Mouse (Mus musculus) cerebellum, adult 2 months (tissue): Measurements from ENCODE around the gene Vps41. TPM values are rescaled to one million over a fixed set of nuclear protein-coding genes. Genes with fewer than 3 reads are reported as not detected.

ENCODE experiments used
- DNase-seq, 2 experiments: peaks; one replicate each; pipeline ENCODE4 v3.0.0; 2021
- H3K27ac ChIP-seq: fragments of 200-500 bp; 2 replicates; pipeline ENCODE4 v1.5.1; 2012; ENCODE audit warnings: low read length, control low read depth, inconsistent platforms; ENCODE audit not compliant: insufficient read depth
- H3K27me3 ChIP-seq: fragments of 200-500 bp; 2 replicates; pipeline ENCODE4 v1.6.1; 2012; ENCODE audit warnings: inconsistent platforms, mild to moderate bottlenecking, low read length, moderate library complexity; ENCODE audit not compliant: control insufficient read depth, insufficient read depth
- H3K4me1 ChIP-seq: fragments of 200-500 bp; 2 replicates; pipeline ENCODE4 v1.6.1; 2011; ENCODE audit warnings: low read length; ENCODE audit not compliant: control insufficient read depth, insufficient read depth
- H3K4me3 ChIP-seq: fragments of 200-500 bp; replicated peaks from 2 replicates; pipeline ENCODE3; 2011; ENCODE audit warnings: mild to moderate bottlenecking, low read depth, low read length, control low read depth; ENCODE audit not compliant: insufficient read depth
- CTCF ChIP-seq: fragments of 200-500 bp; IDR thresholded peaks from 2 replicates; pipeline ENCODE4 v1.5.1; 2011; ENCODE audit warnings: low read depth, mild to moderate bottlenecking, control low read depth, low read length, moderate library complexity, borderline replicate concordance; ENCODE audit not compliant: insufficient read depth
- POLR2A ChIP-seq: fragments of 200-500 bp; IDR thresholded peaks from 2 replicates; pipeline ENCODE4 v1.6.1; 2011; ENCODE audit warnings: low read length, control low read depth, borderline replicate concordance; ENCODE audit not compliant: insufficient read depth
- WGBS: fragments of 180-500 bp; shearing (Covaris S2); methylation state at CpG from one replicate; pipeline ENCODE4 v1.1.7; 2018; 5-methylcytosine and 5-hydroxymethylcytosine counted together
- polyA plus RNA-seq: library from polyadenylated mRNA; depleted of rRNA; stranded (reverse); fragments of >200 nt; gene quantifications from 2 replicates; pipeline ENCODE4 v1.2.3, GENCODE M21; 2012

Vps41 gene
- polyA plus RNA-seq, 1 experiment, result 113 TPM

DNA sequence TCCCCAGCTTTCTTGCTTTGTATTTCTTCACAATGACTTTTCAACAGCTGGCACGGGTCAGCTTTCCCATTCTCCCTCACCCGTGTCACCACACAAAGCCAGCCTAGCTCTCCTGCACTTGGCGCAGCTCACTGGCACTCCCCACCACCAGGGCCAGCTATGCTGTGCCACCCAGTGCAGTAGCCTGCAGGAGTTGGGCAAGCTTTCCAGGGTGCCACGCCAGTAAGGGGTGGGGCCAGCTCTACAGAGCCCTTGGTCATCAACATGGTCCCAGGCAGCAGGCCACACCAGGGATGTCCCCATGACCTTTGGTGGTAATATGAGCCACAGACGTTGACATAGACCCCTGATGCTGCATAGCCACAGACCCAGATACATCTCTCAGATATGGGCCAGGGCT is 80.5 kb downstream of the Vps41 start:
- DNase-seq, result no peak
- TF ChIP-seq POLR2A, result no peak
- no peak for TF ChIP-seq CTCF
- H3K4me3 ChIP-seq, result no peak overlapping the region
- no peaks in the 10 kb centered on the region for H3K4me1 ChIP-seq
- H3K27me3 ChIP-seq, result no peaks in the 10 kb centered on the region
- 65% methylated on average over 5 of the region's 5 CpGs for WGBS
- no peak overlapping the region for H3K27ac ChIP-seq

DNA sequence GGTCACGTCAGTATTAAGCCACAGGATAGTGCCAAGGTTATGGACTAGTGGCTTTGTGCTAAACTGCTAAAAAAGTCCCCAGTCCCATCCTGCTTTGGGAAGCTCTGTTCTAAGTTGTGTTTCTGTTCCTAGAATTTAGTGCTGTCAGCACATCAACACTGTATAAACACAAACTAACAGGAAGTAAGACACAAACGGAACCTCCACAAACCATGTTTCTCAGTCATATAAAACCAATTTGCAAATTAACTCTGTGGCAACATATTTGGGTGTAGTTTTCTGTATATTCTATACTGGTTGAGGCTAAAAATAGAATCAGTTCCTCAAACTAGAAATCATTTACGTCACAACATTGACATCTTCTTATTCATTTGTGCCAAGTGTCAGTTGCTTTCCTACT is 83.3 kb downstream of the Vps41 start:
- H3K4me1 ChIP-seq, result no peaks in the 10 kb centered on the region
- H3K27ac ChIP-seq, result no peak overlapping the region
- no peak for DNase-seq
- no peaks in the 10 kb centered on the region for H3K27me3 ChIP-seq
- 64% methylated on average over 3 of the region's 3 CpGs for WGBS
- H3K4me3 ChIP-seq, result no peak overlapping the region
- no peak for TF ChIP-seq CTCF
- no peak for TF ChIP-seq POLR2A

DNA sequence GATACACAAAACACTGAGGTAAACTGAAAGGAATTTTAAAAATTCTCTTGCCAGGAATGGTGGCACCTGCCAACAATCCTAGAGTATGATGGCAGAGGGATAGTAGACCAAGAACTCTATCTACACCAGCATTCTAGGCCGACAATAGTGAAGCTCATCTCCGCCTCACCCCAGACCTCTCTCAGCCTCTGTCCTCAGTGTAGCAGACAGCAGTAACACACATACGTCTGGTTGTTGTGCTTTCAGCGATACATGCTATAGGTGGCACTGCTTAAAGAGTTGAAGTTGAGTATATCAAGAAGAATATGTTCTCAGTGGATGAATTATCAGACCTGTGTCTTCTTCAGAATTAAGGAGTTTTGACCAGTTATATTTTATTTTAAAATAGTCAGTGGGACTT is 92.4 kb downstream of the Vps41 start:
- Histone ChIP-seq H3K4me3 (no peak overlapping the region), H3K4me1 (peaks cover 7% of the 10 kb centered on the region; the same call in 1 of the 2 replicates), H3K27me3 (no peaks in the 10 kb centered on the region), H3K27ac (no peak overlapping the region)
- TF ChIP-seq CTCF (no peak), POLR2A (no peak)
- DNase-seq, result no peak
- 78% methylated on average over 4 of the region's 4 CpGs for WGBS

DNA sequence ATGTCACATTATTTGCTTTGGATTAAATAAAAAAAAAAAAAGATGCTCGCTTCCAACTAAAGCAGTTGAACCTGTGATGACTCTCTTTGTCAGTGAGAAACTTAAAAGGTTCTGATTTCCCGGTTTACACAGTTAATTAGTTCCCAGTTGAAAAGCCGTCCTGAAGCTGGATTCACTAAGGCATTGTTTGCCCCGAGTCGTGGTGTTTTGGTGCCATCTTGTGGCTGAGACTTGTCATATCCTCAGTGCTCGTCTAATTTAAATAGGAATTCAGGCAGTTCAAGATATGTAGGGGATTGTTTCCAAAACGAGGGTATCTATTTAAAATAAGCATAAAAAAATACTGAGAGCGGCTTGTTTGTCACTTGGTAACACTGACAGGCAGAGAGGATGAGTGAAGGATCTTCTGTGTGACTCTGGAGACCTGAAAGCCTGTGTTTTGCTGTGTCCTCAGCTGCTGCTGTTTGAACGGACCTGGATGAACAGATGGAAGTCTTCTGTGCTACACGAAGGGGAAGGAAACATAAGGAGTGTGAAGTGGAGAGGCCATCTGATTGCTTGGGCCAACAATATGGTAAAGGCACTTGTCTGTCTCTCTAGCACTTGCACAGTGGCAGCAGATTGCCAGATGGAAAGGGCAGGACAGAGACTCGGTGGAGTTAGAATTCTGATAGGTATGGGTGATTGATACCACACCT is 93.0 kb downstream of the Vps41 start:
- Histone ChIP-seq H3K27me3 (no peaks in the 10 kb centered on the region), H3K4me3 (no peak overlapping the region), H3K27ac (no peak overlapping the region), H3K4me1 (peaks cover 7% of the 10 kb centered on the region; the same call in 1 of the 2 replicates)
- peak; percentile 65 to 68 for DNase-seq
- TF ChIP-seq POLR2A, result no peak
- peak; percentile 87 for TF ChIP-seq CTCF
- WGBS, result 4% methylated on average over 11 of the region's 11 CpGs

DNA sequence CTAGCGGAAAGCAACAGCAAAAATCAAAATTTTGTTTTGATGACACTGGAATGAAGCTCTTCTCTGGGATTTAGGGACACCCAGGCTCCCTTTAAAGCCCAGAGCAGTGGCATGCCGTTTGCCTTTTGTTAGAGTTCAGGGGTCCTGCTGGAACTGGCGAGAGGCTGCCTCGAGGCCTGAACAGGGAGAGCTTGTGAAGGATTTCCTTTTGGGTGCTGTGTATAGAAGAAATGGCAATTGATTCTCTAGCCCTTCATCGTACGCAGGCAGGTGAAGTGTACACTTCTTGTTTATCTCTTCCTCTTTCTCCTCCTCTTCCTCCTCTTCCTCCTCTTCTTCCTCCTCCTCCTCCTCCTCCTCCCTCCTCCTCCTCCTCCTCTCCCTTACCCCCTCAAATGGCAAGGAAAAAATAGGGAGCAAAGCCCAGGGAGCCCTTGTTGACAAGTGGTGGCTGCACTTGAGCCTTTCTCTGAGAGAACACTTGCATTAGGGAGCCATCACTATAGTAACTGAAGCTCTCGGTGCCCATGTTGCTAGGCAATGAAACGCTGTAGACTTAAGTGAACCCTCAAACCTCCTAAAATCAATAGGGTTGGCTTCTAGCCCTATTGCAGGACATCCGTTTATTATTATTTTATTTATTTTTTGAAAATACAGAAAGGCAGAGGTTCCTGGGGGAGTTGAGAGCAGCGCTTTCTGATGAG is 107.5 kb downstream of the Vps41 start:
- no peaks in the 10 kb centered on the region for H3K4me1 ChIP-seq
- DNase-seq, result no peak
- H3K27ac ChIP-seq, result no peak overlapping the region
- H3K27me3 ChIP-seq, result no peaks in the 10 kb centered on the region
- WGBS, result 60% methylated on average over 10 of the region's 10 CpGs
- H3K4me3 ChIP-seq, result no peak overlapping the region
- TF ChIP-seq CTCF, result no peak
- no peak for TF ChIP-seq POLR2A

DNA sequence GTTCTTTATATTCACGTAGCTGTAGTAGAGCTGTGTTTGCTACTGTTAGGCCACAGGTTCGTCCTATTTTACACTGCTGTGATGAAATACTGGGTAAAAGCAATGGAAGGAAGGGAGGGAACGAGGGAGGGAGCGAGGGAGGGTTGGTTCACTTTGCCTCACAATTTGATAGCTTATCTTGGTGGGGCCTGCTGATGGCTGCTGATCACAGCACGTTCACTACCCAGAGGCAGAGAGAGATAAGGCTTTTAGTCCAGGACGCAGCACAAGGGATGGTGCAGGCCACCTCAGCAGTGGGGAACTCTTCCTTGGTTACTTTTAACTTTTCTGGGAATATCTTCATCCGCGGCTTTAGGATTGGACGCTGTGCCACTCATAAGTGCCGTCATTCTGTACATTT is 109.9 kb downstream of the Vps41 start:
- 96% methylated on average over 10 of the region's 10 CpGs for WGBS
- no peaks in the 10 kb centered on the region for H3K4me1 ChIP-seq
- DNase-seq, result no peak

DNA sequence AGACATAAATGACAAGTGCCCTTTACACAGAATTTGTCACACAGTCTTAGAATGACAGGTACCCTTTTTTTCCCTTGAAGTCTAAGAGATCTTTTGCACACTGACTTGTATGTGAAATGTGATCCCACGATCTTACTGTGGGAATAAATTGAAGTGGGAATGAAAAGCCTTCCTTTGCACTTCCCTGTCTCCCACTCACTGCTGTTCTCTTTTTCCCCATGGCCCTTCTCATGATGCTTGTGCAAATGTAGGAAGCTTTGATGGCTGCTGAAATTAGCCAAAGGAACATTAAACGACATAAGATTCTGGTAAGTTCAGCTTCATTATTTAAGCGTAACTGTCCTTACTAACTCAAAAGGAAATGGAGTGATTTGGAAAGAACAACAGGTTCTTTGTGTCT is 113.4 kb downstream of the Vps41 start:
- no peak for DNase-seq
- H3K4me1 ChIP-seq, result no peaks in the 10 kb centered on the region
- H3K4me3 ChIP-seq, result no peak overlapping the region
- WGBS, result 80% methylated on average over 3 of the region's 3 CpGs
- no peaks in the 10 kb centered on the region for H3K27me3 ChIP-seq
- no peak overlapping the region for H3K27ac ChIP-seq
- TF ChIP-seq POLR2A (no peak), CTCF (no peak)

More for the DNA sequence above, 109.9 kb downstream of the Vps41 start:
- no peaks in the 10 kb centered on the region for H3K27me3 ChIP-seq
- no peak overlapping the region for H3K4me3 ChIP-seq
- TF ChIP-seq CTCF, result no peak
- TF ChIP-seq POLR2A, result no peak
- no peak overlapping the region for H3K27ac ChIP-seq

DNA sequence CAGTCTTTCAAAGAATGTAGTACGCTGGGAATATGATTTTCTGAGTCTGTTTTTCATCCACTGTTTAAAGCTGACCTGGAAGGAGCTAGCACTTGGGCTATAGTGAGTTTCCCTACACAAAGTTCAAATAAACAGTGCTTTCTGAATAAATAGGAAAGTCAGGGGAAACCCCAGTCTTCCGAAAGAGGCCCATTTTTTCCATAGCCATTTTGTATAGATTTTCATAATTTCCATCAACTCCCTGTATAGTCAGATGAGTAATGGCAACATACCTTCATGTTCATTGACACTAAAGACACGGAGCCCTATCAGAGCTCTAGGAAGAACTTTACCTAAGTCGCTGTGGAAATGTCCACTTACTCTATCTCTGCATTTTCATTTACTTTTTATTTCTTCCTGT is 122.1 kb downstream of the Vps41 start:
- Histone ChIP-seq H3K4me3 (no peak overlapping the region), H3K27me3 (no peaks in the 10 kb centered on the region), H3K27ac (no peak overlapping the region), H3K4me1 (no peaks in the 10 kb centered on the region)
- TF ChIP-seq POLR2A (no peak), CTCF (no peak)
- DNase-seq, result no peak
- WGBS, result 96% methylated on average over 4 of the region's 4 CpGs
